Mouse (Mus musculus) spleen, adult 2 months (tissue): Measurements from ENCODE around the gene Adgrl3.

ENCODE experiments used
- CTCF ChIP-seq: fragments of 200-500 bp; IDR thresholded peaks from 2 replicates; pipeline ENCODE4 v1.5.1; 2011; ENCODE audit warnings: mild to moderate bottlenecking, inconsistent platforms; ENCODE audit not compliant: insufficient read depth, insufficient read length, insufficient replicate concordance; ENCODE audit errors: extremely low read depth
- POLR2A ChIP-seq: fragments of 200-500 bp; IDR thresholded peaks from 2 replicates; pipeline ENCODE4 v1.6.1; 2011; ENCODE audit warnings: low read depth, low read length, inconsistent platforms

DNA sequence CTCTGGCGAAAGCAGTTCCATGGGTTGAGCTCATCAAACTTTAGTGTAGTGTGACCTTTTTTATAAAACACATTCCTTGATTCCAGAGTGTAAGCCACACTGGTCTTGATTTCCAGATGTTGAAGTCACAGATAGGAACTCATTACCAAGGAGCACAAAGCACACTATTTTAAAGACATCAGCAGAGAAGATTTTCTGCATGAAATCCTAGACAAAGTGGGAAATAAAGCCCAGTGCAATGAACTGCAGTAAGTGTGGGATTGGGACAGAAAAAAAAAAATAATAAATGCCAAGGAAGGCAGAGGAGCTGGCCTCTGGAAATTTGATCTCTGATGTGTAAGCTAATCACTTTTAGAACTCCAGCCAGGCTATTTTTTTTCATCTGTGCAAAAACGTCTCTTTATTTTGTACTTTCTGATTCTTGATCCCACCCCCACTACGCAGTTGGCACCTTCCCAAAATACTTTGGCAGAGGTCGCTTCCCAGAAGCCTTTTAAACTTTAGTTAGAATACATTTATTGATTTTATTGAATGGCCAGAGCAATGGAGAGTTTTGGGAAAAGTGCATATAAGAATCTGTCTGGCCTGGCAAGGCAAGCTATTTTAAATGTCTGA is 169.0 kb downstream of the Adgrl3 start:
- TF ChIP-seq POLR2A (no peak), CTCF (no peak)
